Mouse (Mus musculus) frontal cortex, postnatal 36 days (tissue): ENCODE results near the gene Atg16l1.

Experiments
- DNase-seq, 2 experiments: peaks; one replicate each; pipeline ENCODE4 v3.0.0; 2022; ENCODE audit warnings: low spot score in 2 of 2

Atg16l1 gene

GRCm38 (mm10) chr1:87755641-87756470 lies at the start of gene Atg16l1:
Atg16l1 (plus strand) TSS chr1:87755870.
- DNase-seq: peak; percentile 97 to 98

GRCm38 (mm10) chr1:87706361-87706760 lies 49.3 kb upstream of the Atg16l1 start:
- DNase-seq: no peak

DNA sequence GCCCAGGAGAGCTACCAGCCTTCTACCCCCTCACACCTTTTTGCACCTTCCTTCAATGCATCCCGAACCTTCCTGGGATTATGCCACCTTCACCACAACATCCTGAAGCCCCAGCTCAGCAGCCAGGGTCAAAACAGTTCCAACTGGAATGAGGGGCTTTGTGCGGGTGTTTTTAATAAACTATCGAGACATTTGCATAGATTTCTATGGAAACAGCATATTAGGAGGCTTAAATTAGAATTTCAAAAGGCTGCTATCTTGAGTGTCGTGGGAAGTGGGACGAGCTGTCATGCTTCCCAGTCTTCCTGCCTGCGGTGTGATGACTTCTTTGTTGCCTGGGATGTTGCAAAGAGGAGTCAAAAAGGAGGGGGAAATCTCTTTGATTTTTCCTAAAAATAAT lies 46.6 kb upstream of the Atg16l1 start:
- peak; percentile 58 to 87 for DNase-seq

DNA sequence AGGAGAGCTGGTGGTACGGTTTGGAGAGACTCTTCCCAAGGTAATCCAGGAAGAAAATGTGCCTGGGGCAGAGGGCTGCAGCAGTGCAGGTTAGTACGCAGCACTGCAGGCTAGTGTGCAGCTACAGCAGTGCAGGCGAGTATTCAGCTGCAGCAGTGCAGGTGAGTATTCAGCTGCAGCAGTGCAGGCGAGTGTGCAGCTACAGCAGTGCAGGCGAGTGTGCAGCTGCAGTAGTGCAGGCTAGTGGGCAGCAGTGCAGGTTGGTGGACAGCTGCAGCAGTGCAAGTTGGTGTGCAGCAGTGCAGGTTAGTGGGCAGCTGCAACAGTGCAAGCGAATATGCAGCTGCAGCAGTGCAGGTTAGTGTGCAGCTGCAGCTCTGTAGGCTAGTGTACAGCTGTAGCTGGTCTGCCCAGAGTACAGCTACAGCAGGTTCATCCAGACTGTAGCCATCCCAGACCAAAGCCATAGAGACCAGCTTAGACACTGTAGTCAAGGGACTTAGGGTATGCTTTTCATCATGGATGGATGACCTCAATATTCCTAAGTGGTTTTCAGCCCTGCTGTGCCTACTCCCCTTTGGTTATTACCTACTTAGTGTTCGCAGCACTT lies 45.9 kb upstream of the Atg16l1 start:
- no peak for DNase-seq

DNA sequence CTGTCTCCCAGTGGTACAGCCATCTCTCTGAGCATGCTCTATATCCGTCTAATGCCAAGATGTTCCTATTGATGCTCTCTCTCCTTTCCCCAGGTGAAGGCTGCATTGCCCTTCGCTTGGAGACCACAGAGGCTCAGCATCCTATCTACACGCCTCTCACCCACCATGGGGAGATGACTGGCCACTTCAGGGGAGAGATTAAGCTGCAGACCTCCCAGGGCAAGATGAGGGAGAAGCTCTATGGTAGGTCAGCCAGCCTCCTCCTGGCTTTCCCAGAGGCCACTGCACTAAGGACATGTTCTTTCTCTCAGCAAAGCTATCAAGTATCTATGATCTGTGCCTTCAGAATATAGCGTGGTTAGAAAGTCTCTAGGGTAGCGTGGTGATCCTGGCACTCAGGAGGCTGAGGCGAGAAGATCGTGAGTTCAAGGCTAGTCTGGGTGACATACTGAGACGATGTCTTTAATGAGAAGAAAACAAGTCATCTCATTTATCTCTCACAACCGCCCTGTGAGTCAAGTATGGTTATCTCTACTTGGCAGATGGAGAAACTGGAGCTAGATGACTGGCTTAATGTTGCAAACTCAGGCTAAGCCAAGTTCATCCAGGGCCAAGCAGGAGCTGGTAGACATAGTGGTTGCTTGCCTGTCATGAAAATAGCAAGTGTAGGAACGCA lies 43.6 kb upstream of the Atg16l1 start:
- DNase-seq: no peak

GRCm38 (mm10) chr1:87712614-87712971 lies 43.1 kb upstream of the Atg16l1 start:
- DNase-seq: no peak

GRCm38 (mm10) chr1:87721382-87721781 lies 34.3 kb upstream of the Atg16l1 start:
- DNase-seq: peak; percentile 46 to 76

DNA sequence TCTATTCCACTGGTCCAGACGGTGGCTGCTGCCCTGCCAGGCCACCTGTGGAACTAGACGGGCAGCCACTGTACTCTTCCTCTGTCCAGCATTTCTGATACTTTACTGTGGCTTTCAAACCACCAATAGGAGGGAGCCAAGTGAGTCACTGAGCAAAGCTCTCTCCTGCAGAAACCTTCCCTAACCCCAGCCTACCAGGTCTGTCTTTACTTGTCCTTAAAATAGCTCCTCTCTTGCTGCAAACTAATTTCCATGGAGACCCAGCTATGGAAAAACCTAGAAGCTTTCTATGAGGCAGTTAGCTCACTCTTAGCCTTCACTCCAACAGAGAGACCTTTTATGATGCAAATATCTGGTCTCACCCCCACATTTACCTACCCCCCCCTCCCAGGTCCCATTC lies 33.6 kb upstream of the Atg16l1 start:
- DNase-seq: no peak

GRCm38 (mm10) chr1:87723351-87723750 lies 32.3 kb upstream of the Atg16l1 start:
- no peak for DNase-seq

- DNase-seq: no peak
These were observed 26.6 kb upstream of the Atg16l1 start for GRCm38 (mm10) chr1:87729070-87729469.

DNA sequence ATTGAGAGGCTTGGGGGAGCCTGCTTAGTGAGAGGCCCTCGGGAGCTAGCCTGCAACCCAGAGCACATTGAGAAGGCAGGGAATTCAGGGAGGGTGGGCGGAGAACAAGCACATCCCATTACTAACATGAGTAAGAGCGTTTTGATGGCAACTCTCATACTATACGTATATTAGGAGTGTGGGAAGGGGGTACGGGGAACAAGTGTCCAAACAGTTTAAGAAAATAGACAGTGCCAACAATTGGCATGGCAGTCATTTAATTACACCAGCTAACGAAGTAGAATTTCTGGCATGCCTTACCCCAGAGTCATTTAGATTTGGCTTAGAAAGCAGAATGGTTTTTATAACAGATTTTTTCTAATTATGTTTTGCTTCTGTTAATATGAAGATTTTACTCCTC lies 25.8 kb upstream of the Atg16l1 start:
- DNase-seq: no peak

DNA sequence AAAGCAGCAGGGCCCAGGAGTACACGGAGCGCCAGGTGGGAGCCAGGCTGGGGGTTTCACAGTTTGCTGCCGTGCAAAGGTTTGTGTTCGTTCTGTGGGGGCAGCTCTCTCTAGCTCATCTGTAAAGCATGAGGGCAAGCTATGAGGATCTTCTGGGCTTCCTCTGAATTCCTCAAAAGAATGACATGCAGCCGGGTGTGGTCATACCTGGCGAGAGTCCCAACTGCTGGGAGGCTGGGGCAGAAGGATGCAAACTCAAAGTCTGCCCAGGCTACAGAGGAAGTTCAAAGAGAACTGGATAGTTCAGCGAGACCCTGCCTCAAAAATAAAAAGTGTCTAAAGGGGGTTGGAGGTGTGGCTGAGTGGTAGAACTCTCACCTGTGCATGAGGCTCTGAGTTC lies 25.4 kb upstream of the Atg16l1 start:
- DNase-seq: no peak

DNA sequence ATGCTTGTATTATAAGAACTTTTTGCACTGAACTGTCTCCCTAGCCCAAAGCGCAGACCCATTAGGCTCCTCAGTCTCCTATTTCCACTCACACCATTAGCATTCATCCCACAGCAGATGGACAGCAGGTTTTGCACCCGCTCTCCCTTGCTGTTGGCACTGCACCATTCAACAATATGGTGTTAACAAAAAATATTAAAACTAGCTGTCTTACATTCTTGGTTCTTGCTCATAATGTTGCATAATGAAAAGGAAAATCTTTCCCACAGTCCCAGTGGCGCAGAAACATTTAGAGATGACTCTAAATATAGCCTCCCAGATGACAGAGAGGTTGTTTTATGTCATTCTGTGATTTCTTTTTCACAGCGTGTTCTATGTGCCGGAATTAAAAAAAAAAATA lies 22.5 kb upstream of the Atg16l1 start:
- DNase-seq: peak in 1 of 2 experiments; percentile 72

GRCm38 (mm10) chr1:87734153-87734552 lies 21.5 kb upstream of the Atg16l1 start:
- DNase-seq: peak in 1 of 2 experiments; percentile 50

- DNase-seq: no peak
These were observed 14.9 kb upstream of the Atg16l1 start for GRCm38 (mm10) chr1:87740584-87741290.

DNA sequence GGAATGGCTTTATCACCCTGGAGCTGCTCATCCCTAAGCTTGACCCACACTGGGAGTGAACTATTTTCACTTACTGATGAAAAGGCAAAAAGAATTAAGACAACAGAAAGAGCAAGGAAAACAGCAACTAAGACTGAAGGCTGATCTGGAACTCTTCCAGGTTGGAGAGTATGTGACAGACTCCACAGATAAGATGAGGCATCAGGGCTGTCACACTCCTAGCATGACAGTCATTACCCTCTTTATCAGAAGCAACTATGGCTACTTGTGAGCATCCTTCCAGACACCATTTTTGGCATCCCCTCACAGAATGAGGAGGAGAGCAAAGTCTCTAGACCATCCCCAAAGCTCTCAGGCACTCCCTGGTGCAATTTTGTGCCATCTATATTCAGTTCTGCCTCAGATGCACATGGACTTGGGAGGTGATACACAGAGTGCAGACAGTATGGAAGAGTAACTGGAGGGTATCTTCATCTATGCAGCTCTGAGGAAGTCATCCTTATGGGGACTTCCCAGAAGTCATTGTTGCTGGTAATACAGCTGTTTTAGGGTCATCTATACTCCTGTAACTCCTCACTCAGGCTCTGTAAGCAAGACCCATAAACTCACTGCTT lies 6.2 kb upstream of the Atg16l1 start:
- DNase-seq: no peak

- no peak for DNase-seq
These were observed 8.2 kb downstream of the Atg16l1 start for GRCm38 (mm10) chr1:87763821-87764220.

DNA sequence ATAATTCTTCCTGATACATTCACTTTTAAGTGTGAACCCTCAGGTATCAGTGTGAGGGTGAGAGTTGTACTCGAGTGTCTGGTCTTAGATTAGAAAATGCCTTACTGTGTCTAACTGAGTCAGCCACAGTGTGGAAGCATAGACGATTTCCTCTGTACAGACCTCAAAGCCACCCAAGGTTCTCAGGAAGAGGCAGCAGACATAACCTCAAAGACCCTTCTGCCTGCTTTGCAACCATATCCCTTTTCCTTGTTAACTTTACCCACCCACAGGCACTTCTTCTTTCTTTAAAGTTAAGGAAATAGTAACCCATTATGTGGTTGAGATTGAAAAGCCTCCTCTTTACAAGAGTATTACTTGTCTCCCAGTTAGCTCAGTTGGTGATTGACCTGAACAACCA lies 10.1 kb downstream of the Atg16l1 start:
- DNase-seq: no peak

DNA sequence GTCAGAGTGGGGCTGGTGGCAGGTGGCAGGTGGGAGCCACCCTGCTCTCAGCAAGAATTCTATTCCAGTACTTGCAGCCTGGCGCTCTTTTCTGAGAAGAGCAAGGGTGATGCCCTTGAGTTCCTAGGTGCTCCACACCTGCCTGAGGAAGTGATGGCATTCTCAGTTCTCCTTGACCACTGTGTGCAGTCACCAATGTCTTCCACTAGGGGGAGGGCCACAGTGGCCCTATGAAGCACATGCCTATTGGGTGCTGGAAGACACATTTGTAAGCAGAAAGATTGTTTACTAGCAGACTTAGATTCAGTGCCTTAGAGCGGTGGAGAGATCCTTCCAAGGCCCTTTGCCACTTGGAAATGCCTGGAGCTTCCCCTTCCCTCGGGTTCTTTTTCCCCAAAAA lies 10.6 kb downstream of the Atg16l1 start:
- DNase-seq: no peak

DNA sequence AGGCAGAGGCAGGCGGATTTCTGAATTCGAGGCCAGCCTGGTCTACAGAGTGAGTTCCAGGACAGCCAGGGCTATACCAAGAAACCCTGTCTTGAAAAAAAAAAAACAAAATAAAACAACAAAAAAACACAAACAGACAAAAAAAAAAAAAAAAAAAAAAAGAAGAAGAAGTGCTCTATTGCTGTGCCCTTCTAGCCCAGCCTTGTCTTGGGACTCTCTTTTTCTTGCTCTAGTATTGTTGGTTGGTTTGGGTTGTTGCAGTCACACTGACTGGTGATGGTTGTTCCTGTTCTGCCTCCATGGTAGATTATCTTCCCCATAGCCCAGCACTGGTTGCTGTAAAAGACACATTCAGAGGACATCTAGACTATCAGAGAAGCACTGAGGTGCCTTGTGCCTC lies 13.6 kb downstream of the Atg16l1 start:
- no peak for DNase-seq

GRCm38 (mm10) chr1:87770486-87770885 lies 14.8 kb downstream of the Atg16l1 start:
- no peak for DNase-seq

GRCm38 (mm10) chr1:87771724-87772123 lies 16.1 kb downstream of the Atg16l1 start:
- DNase-seq: no peak
